Mouse (Mus musculus) ES-E14 (cell line): ENCODE results near the gene Gm49601. TPM values are rescaled to one million over a fixed set of nuclear protein-coding genes. Genes with fewer than 3 reads are reported as not detected.

Experiments used
- DNase-seq: peaks from one replicate; pipeline ENCODE4 v3.0.0-alpha.2; 2013; ENCODE audit warnings: low read depth, low spot score
- H3K27ac ChIP-seq: 2 replicates; pipeline ENCODE4 v1.5.1; 2012; ENCODE audit warnings: low read depth, mild to moderate bottlenecking, low read length, moderate library complexity, mixed read lengths; ENCODE audit not compliant: poor library complexity, insufficient read depth, severe bottlenecking
- H3K36me3 ChIP-seq: 2 replicates; pipeline ENCODE4 v1.6.1; 2012; ENCODE audit warnings: mild to moderate bottlenecking, low read length, moderate library complexity, mixed read lengths; ENCODE audit not compliant: control insufficient read depth, poor library complexity, insufficient read depth, severe bottlenecking
- H3K4me1 ChIP-seq, 2 experiments: fragments of 150-350 bp in 1 of 2; sonication (generic) in 1 of 2; 2 replicates each; pipeline ENCODE4 v1.6.1; 2012; ENCODE audit warnings: low read length in 2 of 2, mild to moderate bottlenecking in 1 of 2, mixed read lengths in 1 of 2; ENCODE audit not compliant: control insufficient read depth in 2 of 2, insufficient read depth in 2 of 2, poor library complexity in 1 of 2
- H3K4me3 ChIP-seq, 2 experiments: fragments of 150-350 bp in 1 of 2; sonication (generic) in 1 of 2; 2 replicates each; pipeline ENCODE4 v1.5.1; 2012; ENCODE audit warnings: low read length in 2 of 2, low read depth in 1 of 2, mild to moderate bottlenecking in 1 of 2, mixed read lengths in 1 of 2; ENCODE audit not compliant: insufficient read depth in 1 of 2, poor library complexity in 1 of 2, severe bottlenecking in 1 of 2
- H3K9ac ChIP-seq: 2 replicates; pipeline ENCODE4 v1.6.1; 2012; ENCODE audit warnings: low read depth, mild to moderate bottlenecking, low read length, mixed read lengths; ENCODE audit not compliant: poor library complexity, insufficient read depth, severe bottlenecking
- H3K9me3 ChIP-seq: fragments of 150-350 bp; sonication (generic); 2 replicates; pipeline ENCODE4 v1.6.1; 2012; ENCODE audit warnings: low read depth, mild to moderate bottlenecking, low read length; ENCODE audit not compliant: control insufficient read depth, insufficient read depth
- CHD2 ChIP-seq: IDR thresholded peaks from 2 replicates; pipeline ENCODE4 v1.6.1; 2014; ENCODE audit warnings: mild to moderate bottlenecking, low read depth, low read length, inconsistent platforms
- HCFC1 ChIP-seq: IDR thresholded peaks from 2 replicates; pipeline ENCODE4 v1.6.1; 2012; ENCODE audit warnings: low read length, inconsistent platforms, borderline replicate concordance; ENCODE audit not compliant: insufficient read depth
- MAFK ChIP-seq: IDR thresholded peaks from 2 replicates; pipeline ENCODE4 v1.6.1; 2014; ENCODE audit warnings: mild to moderate bottlenecking, low read depth, low read length, inconsistent platforms; ENCODE audit not compliant: insufficient read depth
- ZC3H11A ChIP-seq: IDR thresholded peaks from 2 replicates; pipeline ENCODE4 v1.6.1; 2012; ENCODE audit warnings: low read depth, mild to moderate bottlenecking, inconsistent platforms, low read length, borderline replicate concordance
- ZNF384 ChIP-seq: IDR thresholded peaks from 2 replicates; pipeline ENCODE4 v1.6.1; 2012; ENCODE audit warnings: low read depth, low read length, inconsistent platforms
- in situ Hi-C, 2 experiments: fragments of 600-800 bp; cut with MboI; formaldehyde crosslinking; loops; one replicate each; pipeline ENCODE4 v1.15.1; 2025; ENCODE audit warnings: low sequenced_read_pairs in 2 of 2, inconsistent platforms in 1 of 2; ENCODE audit not compliant: unreplicated experiment in 2 of 2
- total RNA-seq: library from RNA; depleted of rRNA; stranded (reverse); fragments of 300-350 nt; gene quantifications from 2 replicates; pipeline ENCODE4 v1.2.3, GENCODE M21; 2012

The Gm49601 gene
- total RNA-seq, 1 experiment = 1.7 TPM

- in situ Hi-C loops = loop anchor here in 1 of 2 experiments (25.0 kb wide), 1 partner anchor 806 kb away; no protein-coding TSS in a partner anchor
Observed at GRCm38 (mm10) chr16:18618297-18618696, 7.9 kb downstream of the Gm49601 start.

GRCm38 (mm10) chr16:18617370-18618065 lies 8.7 kb downstream of the Gm49601 start:
- in situ Hi-C loops = loop anchor here in 1 of 2 experiments (25.0 kb wide), 1 partner anchor 805 kb away; no protein-coding TSS in a partner anchor
- Histone ChIP-seq H3K27ac (no peak overlapping the region), H3K36me3 (no peaks in the 10 kb centered on the region), H3K4me3 (peak overlapping the region; percentile 41 to 49; a peak in 3 of 4 replicates), H3K9ac (no peak overlapping the region), H3K9me3 (no peaks in the 10 kb centered on the region), H3K4me1 (peaks cover 0 to 4% of the 10 kb centered on the region in 2 experiments; a peak in 1 of 4 replicates)
- DNase-seq = peak; percentile 87
- TF ChIP-seq ZNF384 (no peak), MAFK (no peak), ZC3H11A (peak; percentile 91), CHD2 (no peak), HCFC1 (no peak)

More at GRCm38 (mm10) chr16:18618297-18618696, 7.9 kb downstream of the Gm49601 start:
- Histone ChIP-seq H3K36me3 (no peaks in the 10 kb centered on the region), H3K4me3 (no peak overlapping the region), H3K9ac (no peak overlapping the region), H3K4me1 (peaks cover 0 to 11% of the 10 kb centered on the region in 2 experiments; a peak in 1 of 4 replicates), H3K9me3 (no peaks in the 10 kb centered on the region), H3K27ac (no peak overlapping the region)
- no peak for TF ChIP-seq HCFC1
- TF ChIP-seq CHD2 = no peak
- TF ChIP-seq ZC3H11A = no peak
- DNase-seq = no peak

GRCm38 (mm10) chr16:18613301-18613700 lies 12.9 kb downstream of the Gm49601 start:
- no peak for DNase-seq
- no peaks in the 10 kb centered on the region for H3K36me3 ChIP-seq
- TF ChIP-seq CHD2 (no peak), MAFK (no peak), ZC3H11A (no peak), HCFC1 (no peak), ZNF384 (no peak)
- in situ Hi-C loops = loop anchor here in 1 of 2 experiments (5.0 to 25.0 kb wide), 2 partner anchors 171 to 801 kb away; no protein-coding TSS in a partner anchor
- no peak overlapping the region for H3K27ac ChIP-seq
- no peaks in the 10 kb centered on the region for H3K9me3 ChIP-seq
- no peak overlapping the region for H3K4me3 ChIP-seq
- H3K4me1 ChIP-seq = no peaks in the 10 kb centered on the region
- H3K9ac ChIP-seq = no peak overlapping the region

GRCm38 (mm10) chr16:18611752-18612151 lies 14.5 kb downstream of the Gm49601 start:
- no peaks in the 10 kb centered on the region for H3K36me3 ChIP-seq
- peaks cover 0 to 3% of the 10 kb centered on the region in 2 experiments; a peak in 1 of 4 replicates for H3K4me1 ChIP-seq
- H3K4me3 ChIP-seq = no peak overlapping the region
- no peak for DNase-seq
- no peak for TF ChIP-seq HCFC1
- no peak for TF ChIP-seq MAFK
- TF ChIP-seq ZC3H11A = no peak
- TF ChIP-seq CHD2 = no peak
- TF ChIP-seq ZNF384 = no peak
- H3K9me3 ChIP-seq = no peaks in the 10 kb centered on the region
- no peak overlapping the region for H3K27ac ChIP-seq
- no peak overlapping the region for H3K9ac ChIP-seq
- in situ Hi-C loops = loop anchor here in 1 of 2 experiments (5.0 to 25.0 kb wide), 2 partner anchors 169 to 799 kb away; no protein-coding TSS in a partner anchor
